Mouse (Mus musculus) hindbrain, embryonic 11.5 days (tissue): ENCODE data around the gene Zfyve21. TPM values are rescaled to one million over a fixed set of nuclear protein-coding genes. Genes with fewer than 3 reads are reported as not detected.

Source experiments
- ATAC-seq: fragments of 200-750 bp; cut with Nextera tagmentation; 2 replicates; pipeline ENCODE4 v1.8.0; 2017; ENCODE audit warnings: mild to moderate bottlenecking, moderate TSS enrichment, moderate library complexity; ENCODE audit not compliant: low FRiP score
- DNase-seq: peaks from one replicate; pipeline ENCODE4 v3.0.0-alpha.2; 2015; ENCODE audit warnings: low spot score
- H3K27ac ChIP-seq: fragments of 300-500 bp; sonication (generic); 2 replicates; pipeline ENCODE4 v1.5.1; 2014; ENCODE audit warnings: mild to moderate bottlenecking, low read depth, low read length
- H3K27me3 ChIP-seq: fragments of 300-500 bp; sonication (generic); 2 replicates; pipeline ENCODE4 v1.6.1; 2014; ENCODE audit warnings: mild to moderate bottlenecking, low read length, moderate library complexity, mixed read lengths; ENCODE audit not compliant: control insufficient read depth, insufficient read depth
- H3K36me3 ChIP-seq: fragments of 300-500 bp; sonication (generic); 2 replicates; pipeline ENCODE4 v1.6.1; 2014; ENCODE audit warnings: mild to moderate bottlenecking, low read length, moderate library complexity, mixed read lengths; ENCODE audit not compliant: control insufficient read depth, insufficient read depth
- H3K4me1 ChIP-seq: fragments of 300-500 bp; sonication (generic); replicated peaks from 2 replicates; pipeline ENCODE4 v1.6.1; 2014; ENCODE audit warnings: low read length, mixed read lengths; ENCODE audit not compliant: control insufficient read depth, insufficient read depth
- H3K4me2 ChIP-seq: fragments of 300-500 bp; sonication (generic); replicated peaks from 2 replicates; pipeline ENCODE4 v1.6.1; 2014; ENCODE audit warnings: mild to moderate bottlenecking, low read depth, low read length
- H3K4me3 ChIP-seq: fragments of 300-500 bp; sonication (generic); 2 replicates; pipeline ENCODE4 v1.5.1; 2014; ENCODE audit warnings: low read depth, low read length
- H3K9ac ChIP-seq: fragments of 300-500 bp; sonication (generic); 2 replicates; pipeline ENCODE4 v1.6.1; 2014; ENCODE audit warnings: low read depth, low read length
- H3K9me3 ChIP-seq: fragments of 300-500 bp; sonication (generic); 2 replicates; pipeline ENCODE4 v1.6.1; 2016; ENCODE audit warnings: low read length; ENCODE audit not compliant: control insufficient read depth
- WGBS: fragments of 180-500 bp; shearing (Covaris S2); extraction: QIAGEN DNeasy Blood & Tissue Kit; methylation state at CpG from one replicate; pipeline ENCODE4 v1.1.7; 2014; 5-methylcytosine and 5-hydroxymethylcytosine counted together
- polyA plus RNA-seq: library from polyadenylated mRNA; unstranded; fragments of >200 nt; fragmentation: Nextera tagmentation; extraction: Ambion mirVana; gene quantifications from 2 replicates; pipeline ENCODE4 v1.2.1, GENCODE M21; 2014

Gene Zfyve21
- polyA plus RNA-seq, 1 experiment from 2014 or later = 54.7 TPM

GRCm38 (mm10) chr12:111812611-111813010, 1.4 kb upstream of the Zfyve21 start:
- no peak for ATAC-seq
- Histone ChIP-seq H3K27ac (no peak overlapping the region), H3K9ac (no peak overlapping the region)

GRCm38 (mm10) chr12:111813111-111813765, 732 bp upstream of the Zfyve21 start:
- Histone ChIP-seq H3K36me3 (no peaks in the 10 kb centered on the region), H3K9ac (peak overlapping the region; percentile 64), H3K4me1 (peaks cover 18% of the 10 kb centered on the region), H3K27me3 (no peaks in the 10 kb centered on the region), H3K4me3 (peak overlapping the region; percentile 55), H3K4me2 (peak overlapping the region; percentile 74), H3K9me3 (no peaks in the 10 kb centered on the region), H3K27ac (no peak overlapping the region)
- peak; percentile 44 for DNase-seq
- 6% methylated on average over 27 of the region's 27 CpGs for WGBS
- peak; percentile 15 for ATAC-seq

More at GRCm38 (mm10) chr12:111812611-111813010, 1.4 kb upstream of the Zfyve21 start:
- Histone ChIP-seq H3K4me1 (peaks cover 18% of the 10 kb centered on the region), H3K36me3 (0 out of 2 replicates have a peak, but pooled peaks cover 5% of the 10 kb centered on the region), H3K4me3 (peak overlapping the region; percentile 55), H3K9me3 (no peaks in the 10 kb centered on the region), H3K27me3 (no peaks in the 10 kb centered on the region), H3K4me2 (peak overlapping the region; percentile 74)
- no peak for DNase-seq
- WGBS = 84% methylated on average over 12 of the region's 12 CpGs

- Histone ChIP-seq H3K9me3 (no peaks in the 10 kb centered on the region), H3K4me2 (peak overlapping the region; percentile 89), H3K36me3 (no peaks in the 10 kb centered on the region), H3K4me3 (peak overlapping the region; percentile 67), H3K27me3 (no peaks in the 10 kb centered on the region), H3K4me1 (peaks cover 12% of the 10 kb centered on the region), H3K27ac (no peak overlapping the region), H3K9ac (peak overlapping the region; percentile 68)
- WGBS = 31% methylated on average over 19 of the region's 19 CpGs
- DNase-seq (peak; percentile 35), ATAC-seq (no peak)
Observed at GRCm38 (mm10) chr12:111814769-111815762, 1.1 kb downstream of the Zfyve21 start.

GRCm38 (mm10) chr12:111816528-111816927, 2.6 kb downstream of the Zfyve21 start:
- no peak overlapping the region for H3K27ac ChIP-seq
- no peak for ATAC-seq
- H3K27me3 ChIP-seq = no peaks in the 10 kb centered on the region
- 65% methylated on average over 13 of the region's 13 CpGs for WGBS
- no peaks in the 10 kb centered on the region for H3K9me3 ChIP-seq
- H3K4me1 ChIP-seq = peaks cover 12% of the 10 kb centered on the region
- no peak overlapping the region for H3K4me2 ChIP-seq
- H3K9ac ChIP-seq = no peak overlapping the region
- DNase-seq = no peak
- H3K36me3 ChIP-seq = no peaks in the 10 kb centered on the region
- H3K4me3 ChIP-seq = no peak overlapping the region

GRCm38 (mm10) chr12:111816967-111817366, 3.0 kb downstream of the Zfyve21 start:
- no peak overlapping the region for H3K27ac ChIP-seq
- no peaks in the 10 kb centered on the region for H3K9me3 ChIP-seq
- H3K36me3 ChIP-seq = no peaks in the 10 kb centered on the region
- H3K4me3 ChIP-seq = no peak overlapping the region
- H3K9ac ChIP-seq = no peak overlapping the region
- no peaks in the 10 kb centered on the region for H3K27me3 ChIP-seq
- ATAC-seq = no peak
- DNase-seq = no peak
- no peak overlapping the region for H3K4me2 ChIP-seq
- H3K4me1 ChIP-seq = peaks cover 12% of the 10 kb centered on the region
- 62% methylated on average over 9 of the region's 9 CpGs for WGBS

GRCm38 (mm10) chr12:111817991-111818390, 4.0 kb downstream of the Zfyve21 start:
- WGBS = 93% methylated on average over 8 of the region's 8 CpGs
- peaks cover 10% of the 10 kb centered on the region for H3K4me1 ChIP-seq

GRCm38 (mm10) chr12:111819936-111820335, 6.0 kb downstream of the Zfyve21 start:
- Histone ChIP-seq H3K9ac (no peak overlapping the region), H3K9me3 (no peaks in the 10 kb centered on the region), H3K4me1 (peaks cover 3% of the 10 kb centered on the region; the same call in 1 of the 2 replicates), H3K4me2 (no peak overlapping the region), H3K27me3 (no peaks in the 10 kb centered on the region), H3K4me3 (no peak overlapping the region), H3K36me3 (no peaks in the 10 kb centered on the region), H3K27ac (no peak overlapping the region)
- no peak for ATAC-seq
- no peak for DNase-seq
- 85% methylated on average over 8 of the region's 8 CpGs for WGBS

More at GRCm38 (mm10) chr12:111817991-111818390, 4.0 kb downstream of the Zfyve21 start:
- H3K9me3 ChIP-seq = no peaks in the 10 kb centered on the region
- DNase-seq (no peak), ATAC-seq (no peak)
- no peak overlapping the region for H3K4me2 ChIP-seq
- H3K27ac ChIP-seq = no peak overlapping the region
- no peak overlapping the region for H3K9ac ChIP-seq
- no peak overlapping the region for H3K4me3 ChIP-seq
- no peaks in the 10 kb centered on the region for H3K27me3 ChIP-seq
- H3K36me3 ChIP-seq = no peaks in the 10 kb centered on the region

GRCm38 (mm10) chr12:111820708-111821107, 6.7 kb downstream of the Zfyve21 start:
- Histone ChIP-seq H3K9me3 (no peaks in the 10 kb centered on the region), H3K36me3 (no peaks in the 10 kb centered on the region), H3K4me2 (no peak overlapping the region), H3K27me3 (no peaks in the 10 kb centered on the region), H3K4me1 (no peaks in the 10 kb centered on the region), H3K4me3 (no peak overlapping the region), H3K27ac (no peak overlapping the region), H3K9ac (no peak overlapping the region)
- no peak for DNase-seq
- 86% methylated on average over 7 of the region's 7 CpGs for WGBS
- ATAC-seq = no peak
